Mouse (Mus musculus) erythroblast, embryonic 14.5 days (primary cell): ENCODE measurements around the gene Tcte2. TPM values are rescaled to one million over a fixed set of nuclear protein-coding genes. Genes with fewer than 3 reads are reported as not detected.

Experiments
- H3K27me3 ChIP-seq: 2 replicates; pipeline ENCODE4 v1.6.1; 2012; ENCODE audit warnings: inconsistent platforms; ENCODE audit not compliant: control insufficient read depth
- H3K36me3 ChIP-seq: 2 replicates; pipeline ENCODE4 v1.6.1; 2012; ENCODE audit warnings: mild to moderate bottlenecking, inconsistent platforms; ENCODE audit not compliant: control insufficient read depth
- H3K4me1 ChIP-seq: 2 replicates; pipeline ENCODE4 v1.6.1; 2012; ENCODE audit warnings: inconsistent platforms; ENCODE audit not compliant: control insufficient read depth
- H3K4me3 ChIP-seq: replicated peaks from 2 replicates; pipeline ENCODE3; 2012; ENCODE audit warnings: moderate library complexity, mild to moderate bottlenecking, inconsistent platforms
- H3K9me3 ChIP-seq: 2 replicates; pipeline ENCODE4 v1.6.1; 2012; ENCODE audit warnings: low read length, inconsistent platforms, mixed read lengths; ENCODE audit not compliant: control insufficient read depth
- GATA1 ChIP-seq: IDR thresholded peaks from 2 replicates; pipeline ENCODE4 v1.6.1; 2012; ENCODE audit warnings: low read length, inconsistent platforms, mixed read lengths
- TAL1 ChIP-seq: IDR thresholded peaks from 3 replicates; pipeline ENCODE4 v1.6.1; 2012; ENCODE audit warnings: low read length, inconsistent platforms, mixed read lengths
- polyA plus RNA-seq: library from polyadenylated mRNA; stranded (reverse); fragments of >175 nt; gene quantifications from 2 replicates; pipeline ENCODE4 v1.2.3, GENCODE M21; 2012

Tcte2 gene
- polyA plus RNA-seq, 1 experiment, result not detected

GRCm38 (mm10) chr17:13730980-13731726 lies 30.5 kb downstream of the Tcte2 start:
- TF ChIP-seq TAL1 (no peak), GATA1 (no peak)
- no peak overlapping the region for H3K4me3 ChIP-seq
- H3K4me1 ChIP-seq, result no peaks in the 10 kb centered on the region
- no peaks in the 10 kb centered on the region for H3K9me3 ChIP-seq
- H3K27me3 ChIP-seq, result no peaks in the 10 kb centered on the region
- H3K36me3 ChIP-seq, result no peaks in the 10 kb centered on the region

- Histone ChIP-seq H3K36me3 (no peaks in the 10 kb centered on the region), H3K27me3 (no peaks in the 10 kb centered on the region), H3K4me3 (no peak overlapping the region), H3K9me3 (no peaks in the 10 kb centered on the region), H3K4me1 (no peaks in the 10 kb centered on the region)
- TF ChIP-seq TAL1, result no peak
- no peak for TF ChIP-seq GATA1
Observed at GRCm38 (mm10) chr17:13726832-13727355, 34.7 kb downstream of the Tcte2 start.

- Histone ChIP-seq H3K9me3 (no peaks in the 10 kb centered on the region), H3K36me3 (no peaks in the 10 kb centered on the region), H3K27me3 (no peaks in the 10 kb centered on the region), H3K4me3 (no peak overlapping the region), H3K4me1 (no peaks in the 10 kb centered on the region)
- TF ChIP-seq GATA1, result no peak
- TF ChIP-seq TAL1, result no peak
Observed at GRCm38 (mm10) chr17:13725004-13725550, 36.5 kb downstream of the Tcte2 start.

GRCm38 (mm10) chr17:13722434-13722833 lies 39.2 kb downstream of the Tcte2 start:
- no peaks in the 10 kb centered on the region for H3K36me3 ChIP-seq
- H3K4me1 ChIP-seq, result no peaks in the 10 kb centered on the region
- H3K4me3 ChIP-seq, result no peak overlapping the region
- TF ChIP-seq TAL1, result no peak
- TF ChIP-seq GATA1, result no peak
- H3K9me3 ChIP-seq, result no peaks in the 10 kb centered on the region
- H3K27me3 ChIP-seq, result no peaks in the 10 kb centered on the region

GRCm38 (mm10) chr17:13721372-13721771 lies 40.3 kb downstream of the Tcte2 start:
- H3K36me3 ChIP-seq, result no peaks in the 10 kb centered on the region
- TF ChIP-seq GATA1 (no peak), TAL1 (no peak)
- H3K4me3 ChIP-seq, result no peak overlapping the region
- H3K27me3 ChIP-seq, result no peaks in the 10 kb centered on the region
- H3K9me3 ChIP-seq, result no peaks in the 10 kb centered on the region
- no peaks in the 10 kb centered on the region for H3K4me1 ChIP-seq

- Histone ChIP-seq H3K4me1 (no peaks in the 10 kb centered on the region), H3K27me3 (no peaks in the 10 kb centered on the region), H3K4me3 (no peak overlapping the region), H3K9me3 (no peaks in the 10 kb centered on the region), H3K36me3 (no peaks in the 10 kb centered on the region)
- no peak for TF ChIP-seq GATA1
- no peak for TF ChIP-seq TAL1
Observed at GRCm38 (mm10) chr17:13720187-13720586, 41.4 kb downstream of the Tcte2 start.

GRCm38 (mm10) chr17:13717428-13717827 lies 44.2 kb downstream of the Tcte2 start:
- Histone ChIP-seq H3K36me3 (no peaks in the 10 kb centered on the region), H3K4me3 (no peak overlapping the region), H3K27me3 (no peaks in the 10 kb centered on the region), H3K4me1 (no peaks in the 10 kb centered on the region), H3K9me3 (no peaks in the 10 kb centered on the region)
- TF ChIP-seq TAL1, result no peak
- TF ChIP-seq GATA1, result no peak

- TF ChIP-seq TAL1, result no peak
- TF ChIP-seq GATA1, result no peak
- Histone ChIP-seq H3K36me3 (no peaks in the 10 kb centered on the region), H3K4me3 (no peak overlapping the region), H3K27me3 (no peaks in the 10 kb centered on the region), H3K4me1 (no peaks in the 10 kb centered on the region), H3K9me3 (no peaks in the 10 kb centered on the region)
Observed at GRCm38 (mm10) chr17:13716336-13716735, 45.3 kb downstream of the Tcte2 start.

- no peaks in the 10 kb centered on the region for H3K36me3 ChIP-seq
- no peaks in the 10 kb centered on the region for H3K4me1 ChIP-seq
- no peaks in the 10 kb centered on the region for H3K9me3 ChIP-seq
- H3K27me3 ChIP-seq, result no peaks in the 10 kb centered on the region
- H3K4me3 ChIP-seq, result no peak overlapping the region
- no peak for TF ChIP-seq GATA1
- TF ChIP-seq TAL1, result no peak
Observed at GRCm38 (mm10) chr17:13715511-13715910, 46.1 kb downstream of the Tcte2 start.
